Mouse (Mus musculus) monocyte, adult 5-6 weeks (primary cell): ENCODE measurements around the gene Fut7. TPM values are rescaled to one million over a fixed set of nuclear protein-coding genes. Genes with fewer than 3 reads are reported as not detected.
"Not testable (repeated sequence)": the region's sequence is repeated elsewhere in the genome, so short reads cannot be mapped to it uniquely, and the experiment has no call there.

Source experiments
- ATAC-seq: fragments of 153-309, 156-312 bp; replicated peaks from 2 replicates; pipeline ENCODE4 v1.8.0; 2017; ENCODE audit warnings: mild to moderate bottlenecking; ENCODE audit not compliant: low TSS enrichment, insufficient number of reproducible peaks, severe bottlenecking, poor library complexity, low FRiP score
- total RNA-seq: library from RNA; stranded (forward); fragments of 200-1000, 200-491, 200-594 nt; gene quantifications from 3 replicates; pipeline ENCODE4 v1.2.3, GENCODE M21; 2017

Gene Fut7
- 8.9 to 13.9 TPM (median 11.0 TPM) in 3 replicates for total RNA-seq

- peak; percentile 64 for ATAC-seq
Observed at GRCm38 (mm10) chr2:25422587-25423410, at the start of gene Fut7. Gene Fut7, plus strand, starts transcription at chr2:25423267.

DNA sequence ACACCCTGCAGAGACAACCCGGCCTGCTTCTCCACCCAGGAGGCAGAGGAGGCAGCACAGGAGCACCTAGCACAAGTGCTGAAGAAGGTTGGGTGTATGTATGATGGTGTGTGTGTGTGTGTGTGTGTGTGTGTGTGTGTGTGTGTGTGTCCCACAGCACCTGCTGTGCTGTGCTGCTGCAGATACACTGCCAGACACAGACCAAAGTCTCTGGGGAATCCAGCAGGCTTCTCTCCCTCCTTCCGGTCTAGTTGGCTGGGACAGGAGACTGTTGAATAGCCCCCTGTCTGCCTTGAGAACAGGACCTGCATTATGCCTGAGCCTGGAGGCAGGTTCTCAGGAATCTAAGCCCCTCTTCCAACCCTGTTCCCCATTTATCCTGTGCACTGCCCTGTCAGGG, 49.6 kb upstream of the Fut7 start:
- ATAC-seq, result no peak

DNA sequence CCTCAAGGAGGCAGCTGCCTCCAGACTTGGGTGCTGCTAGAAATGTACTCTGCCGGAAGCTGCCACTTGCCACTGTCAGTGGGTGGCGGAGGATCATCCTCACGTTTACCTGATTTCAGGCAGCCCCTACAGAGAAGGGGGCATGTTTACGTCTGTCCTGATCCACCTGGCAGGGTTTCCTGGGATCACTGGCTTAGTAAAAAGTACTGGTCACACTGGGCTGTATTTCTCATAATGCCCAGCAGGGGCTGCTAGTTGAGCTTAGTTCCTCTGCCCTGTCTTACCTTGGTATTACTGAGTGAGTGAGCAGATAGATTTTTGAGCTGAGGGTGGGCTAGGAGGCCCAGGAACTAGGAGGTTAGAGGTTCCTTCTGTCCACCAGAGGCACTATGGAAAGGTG, 46.5 kb upstream of the Fut7 start:
- no peak; the same call in 1 of the 2 replicates for ATAC-seq

GRCm38 (mm10) chr2:25384492-25384891, 38.6 kb upstream of the Fut7 start:
- ATAC-seq, result no peak

DNA sequence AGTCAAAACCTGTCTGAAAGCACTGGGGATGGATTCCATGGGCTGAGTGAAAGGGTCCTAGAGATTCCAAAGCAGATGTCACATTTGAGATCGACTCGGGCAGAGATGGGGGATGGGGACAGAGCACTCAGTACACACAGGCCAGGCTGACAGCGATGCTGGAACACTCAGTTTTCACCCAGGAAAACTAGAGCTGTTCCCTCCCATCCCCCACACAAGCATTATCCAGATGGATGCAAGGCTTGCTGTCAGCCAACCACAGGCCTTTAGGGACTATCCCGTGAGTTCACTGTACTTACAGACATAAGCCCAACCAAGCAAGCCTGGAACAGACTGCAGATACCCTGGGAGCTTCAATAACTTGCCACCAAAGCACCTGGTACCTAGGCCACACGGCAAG, 31.8 kb upstream of the Fut7 start:
- ATAC-seq, result no peak

DNA sequence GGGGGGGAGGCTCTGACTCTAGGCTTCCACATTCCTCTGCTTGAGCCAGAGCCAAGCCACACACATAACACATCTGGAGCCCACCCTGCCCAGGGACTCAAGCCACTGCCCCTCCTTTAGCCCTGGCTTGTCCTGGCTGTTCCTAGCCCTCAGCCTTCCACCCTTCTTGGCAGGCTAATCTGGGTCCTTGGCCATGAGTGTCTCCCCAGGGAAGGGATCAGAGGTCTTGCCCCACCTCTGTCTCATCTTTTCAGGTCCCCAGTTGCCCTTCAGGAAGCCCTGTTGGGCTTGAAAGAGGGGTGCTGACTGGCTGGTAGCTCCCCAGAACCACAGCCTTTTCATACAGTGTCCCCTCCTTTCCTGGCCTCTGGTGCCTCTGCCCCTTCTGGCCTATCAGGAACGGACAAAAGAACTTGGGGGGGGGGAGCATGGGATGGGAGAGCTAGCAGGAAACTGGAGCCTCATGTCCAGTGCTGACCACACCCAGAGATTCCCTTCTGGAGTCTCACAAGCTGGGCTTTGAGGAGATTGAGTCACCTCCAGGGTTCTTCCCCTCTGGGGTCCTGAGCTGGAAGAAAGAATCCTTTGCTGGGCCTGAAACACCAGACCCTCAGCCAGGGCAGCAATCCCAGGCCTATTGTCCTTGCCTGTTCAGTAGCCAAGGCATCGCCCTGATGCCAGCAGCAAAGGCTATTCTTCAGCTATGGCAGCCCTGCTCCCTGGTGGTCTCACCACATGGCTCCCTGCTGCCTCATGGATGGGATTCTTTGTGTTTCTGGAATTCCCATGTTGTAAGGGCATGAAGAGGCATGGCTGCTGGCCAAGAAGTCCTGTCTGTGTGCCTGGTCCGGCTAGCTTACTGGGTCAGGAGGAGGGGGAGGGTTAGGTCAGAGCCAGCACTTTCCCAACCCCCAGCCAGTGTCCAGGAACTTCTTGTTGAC, 28.5 kb upstream of the Fut7 start:
- ATAC-seq, result no peak

- no peak for ATAC-seq
Observed at GRCm38 (mm10) chr2:25395721-25396596, 27.1 kb upstream of the Fut7 start, which contains the start of gene Entpd2. Gene Entpd2, plus strand, starts transcription at chr2:25395874.

DNA sequence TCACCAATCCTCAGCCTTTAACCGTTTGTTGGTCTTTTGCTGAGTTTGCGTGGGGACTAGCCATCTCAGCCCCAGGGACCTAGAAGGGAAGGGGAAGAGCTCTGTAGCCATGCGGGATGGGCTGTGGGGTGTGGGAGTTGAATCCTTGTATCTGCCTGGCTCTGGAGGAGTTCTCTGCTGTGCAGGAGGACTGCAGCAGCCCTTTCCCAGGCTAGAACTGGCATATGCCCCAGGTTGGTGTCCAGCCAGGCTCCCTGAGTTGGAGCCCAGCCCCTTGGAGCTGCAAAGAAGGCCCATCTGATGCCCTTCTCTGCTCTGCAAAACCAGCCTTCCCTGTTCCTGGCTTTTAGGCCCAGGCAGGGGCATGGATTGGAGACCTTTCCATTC, 26.5 kb upstream of the Fut7 start:
- no peak for ATAC-seq

- ATAC-seq, result no peak
Observed at GRCm38 (mm10) chr2:25397010-25397409, 26.1 kb upstream of the Fut7 start.

- ATAC-seq, result no peak
Observed at GRCm38 (mm10) chr2:25398065-25398464, 25.0 kb upstream of the Fut7 start.

DNA sequence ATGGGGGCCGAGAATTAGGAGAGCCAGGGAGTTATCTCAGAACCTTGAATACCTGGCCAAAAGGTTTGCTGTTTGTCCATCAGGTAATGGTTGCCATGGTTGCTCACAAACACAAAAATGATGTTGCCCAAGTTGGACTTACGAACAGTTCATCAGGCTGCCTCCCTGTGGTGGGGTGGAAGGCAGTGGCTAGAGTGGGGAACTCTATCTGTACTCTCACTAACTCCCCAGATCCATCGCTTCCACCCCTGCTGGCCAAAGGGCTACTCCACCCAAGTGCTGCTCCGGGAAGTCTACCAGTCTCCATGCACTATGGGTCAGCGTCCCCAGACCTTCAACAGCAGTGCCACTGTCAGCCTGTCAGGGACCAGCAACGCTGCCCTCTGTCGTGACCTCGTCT, 24.0 kb upstream of the Fut7 start, which contains the start of gene Npdc1:
Gene Npdc1, plus strand, starts transcription at position 301 of the 400 bp plus-strand sequence.
- ATAC-seq, result no peak

DNA sequence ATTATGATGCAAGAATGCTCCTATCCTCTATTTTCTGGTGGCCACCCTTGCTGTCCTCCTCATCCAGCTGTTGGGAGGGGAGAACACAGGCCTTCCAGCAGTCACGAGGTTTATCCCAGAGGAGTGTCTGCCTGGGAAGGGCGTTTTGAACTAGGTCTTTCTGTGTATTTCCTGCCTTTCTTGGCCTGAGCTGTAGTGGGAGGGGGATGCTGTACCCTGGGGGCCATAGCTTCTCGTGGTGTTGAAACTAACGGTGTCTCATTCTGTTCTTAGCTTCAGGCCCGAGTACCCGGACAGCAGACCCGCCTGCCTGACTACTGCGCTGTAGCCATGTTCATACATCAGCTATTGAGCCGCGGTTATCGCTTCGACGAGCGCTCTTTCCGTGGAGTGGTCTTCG, 22.8 kb upstream of the Fut7 start:
- ATAC-seq, result no peak

DNA sequence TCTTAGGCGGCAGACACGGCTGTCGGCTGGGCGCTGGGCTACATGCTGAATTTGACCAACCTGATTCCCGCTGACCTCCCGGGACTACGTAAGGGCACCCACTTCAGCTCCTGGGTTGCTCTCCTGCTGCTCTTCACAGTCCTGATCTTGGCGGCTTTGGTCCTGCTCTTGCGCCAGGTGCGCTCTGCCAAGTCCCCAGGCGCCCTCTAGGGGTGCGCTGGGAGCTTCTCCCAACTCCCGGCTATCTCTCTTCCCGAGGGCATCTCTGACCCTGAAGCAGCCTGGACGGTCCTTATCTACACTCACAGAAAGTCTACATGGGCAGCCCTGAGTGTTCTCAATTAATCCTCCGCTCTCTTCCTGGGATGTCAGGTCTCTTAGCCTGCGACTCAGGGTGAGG, 22.3 kb upstream of the Fut7 start:
- no peak for ATAC-seq

DNA sequence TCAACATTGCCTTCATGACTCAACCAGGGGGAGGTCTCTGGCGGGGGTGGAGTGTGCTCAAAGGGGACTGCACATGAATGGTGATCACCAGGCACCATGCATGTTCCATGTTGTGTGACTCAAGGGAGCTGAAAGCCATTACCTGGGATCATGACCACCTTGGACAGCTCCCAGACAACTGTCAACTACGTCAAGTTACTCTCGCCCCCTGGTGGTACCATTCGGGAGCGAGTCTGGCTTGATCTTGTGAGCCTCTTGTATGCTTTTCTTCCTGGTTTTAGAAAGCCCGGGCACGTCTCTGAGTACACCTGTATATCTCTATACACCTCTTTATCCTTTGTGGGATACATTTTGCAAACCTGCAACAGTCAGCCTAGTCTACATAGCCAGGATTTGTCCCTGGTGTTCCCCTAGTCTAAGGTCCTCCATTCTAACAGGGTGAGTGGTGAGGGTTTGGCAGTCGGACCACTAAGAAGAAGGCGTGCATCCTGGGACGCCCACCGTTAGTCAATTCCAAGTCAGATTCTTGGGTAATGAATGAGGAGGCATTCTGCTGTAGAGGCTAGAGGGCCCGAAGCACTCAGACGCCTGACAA, 20.6 kb upstream of the Fut7 start:
- 0 out of 2 replicates have a peak, but pooled peaks have one; percentile 41 for ATAC-seq

DNA sequence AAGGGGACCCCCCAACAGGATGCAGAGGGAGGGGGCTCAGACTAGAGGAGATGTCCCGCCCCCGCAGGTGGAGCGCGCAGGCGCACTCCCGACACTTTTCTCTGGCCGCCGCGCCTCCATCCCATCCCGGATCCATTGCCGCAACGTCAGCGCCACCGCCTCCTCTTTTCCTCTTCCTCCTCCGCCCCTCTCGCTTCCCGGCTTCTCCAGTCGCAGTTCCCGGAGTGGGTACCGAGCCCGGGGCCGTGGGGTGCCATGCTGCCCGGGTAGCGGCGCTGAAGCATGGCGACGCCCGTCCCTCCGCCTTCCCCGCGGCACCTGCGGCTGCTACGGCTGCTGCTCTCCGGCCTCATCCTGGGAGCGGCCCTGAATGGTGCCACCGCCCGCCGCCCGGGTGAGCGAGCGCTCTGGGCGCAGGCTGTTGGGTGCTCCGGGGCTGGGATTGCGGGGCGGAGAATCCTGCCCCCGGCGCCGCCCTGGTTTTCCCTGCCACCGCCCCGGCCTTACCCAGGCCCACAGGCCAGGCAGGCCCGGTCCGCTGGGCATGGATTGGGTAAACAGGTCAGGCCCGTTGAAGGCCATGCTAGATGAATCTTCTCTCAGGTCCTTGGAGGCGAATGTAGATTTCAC, 20.0 kb upstream of the Fut7 start:
- no peak for ATAC-seq

DNA sequence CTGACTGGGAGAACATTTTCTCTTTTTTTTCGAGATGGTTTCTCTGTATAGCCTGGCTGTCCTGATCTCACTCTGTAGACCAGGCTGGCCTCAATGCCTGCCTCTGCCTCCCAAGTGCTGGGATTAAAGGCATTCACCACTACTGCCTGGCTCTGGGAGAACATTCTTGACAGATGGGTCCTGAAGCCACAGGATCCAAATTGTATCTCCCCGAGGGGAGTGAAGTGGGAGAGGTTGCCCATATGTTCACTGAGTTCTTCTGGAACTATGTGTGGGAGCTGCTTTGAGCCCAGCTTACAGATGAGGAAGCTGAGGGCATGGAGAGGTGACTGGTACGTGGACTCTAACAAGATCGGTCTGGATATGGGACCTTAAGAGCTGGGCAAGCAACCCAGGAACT, 19.1 kb upstream of the Fut7 start:
- ATAC-seq, result no peak

DNA sequence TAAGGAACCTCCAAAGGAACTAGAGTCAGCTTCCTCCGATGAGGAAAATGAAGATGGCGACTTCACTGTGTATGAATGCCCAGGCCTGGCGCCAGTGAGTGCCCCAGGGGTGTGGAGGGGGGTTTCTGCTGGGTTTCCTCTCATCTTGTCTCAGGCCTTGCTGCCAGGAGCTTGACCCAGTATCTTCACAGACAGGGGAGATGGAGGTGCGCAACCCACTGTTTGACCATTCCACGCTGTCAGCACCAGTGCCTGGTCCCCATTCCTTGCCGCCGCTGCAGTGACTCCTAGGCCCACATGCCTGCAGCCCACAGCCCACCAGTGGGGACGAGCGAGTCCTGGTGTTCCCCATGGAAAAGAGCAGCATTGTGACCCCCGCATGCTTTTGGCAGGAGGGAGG, 14.2 kb upstream of the Fut7 start:
- no peak for ATAC-seq

- ATAC-seq, result not testable (repeated sequence)
Observed at GRCm38 (mm10) chr2:25413436-25413835, 9.6 kb upstream of the Fut7 start.
